Mouse (Mus musculus) thymus, postnatal 10 days (tissue): ENCODE data around the gene Nmd3.

Experiments
- DNase-seq, 2 experiments: peaks; one replicate each; pipeline ENCODE4 v3.0.0; 2021; ENCODE audit warnings: low spot score in 2 of 2

Gene Nmd3

DNA sequence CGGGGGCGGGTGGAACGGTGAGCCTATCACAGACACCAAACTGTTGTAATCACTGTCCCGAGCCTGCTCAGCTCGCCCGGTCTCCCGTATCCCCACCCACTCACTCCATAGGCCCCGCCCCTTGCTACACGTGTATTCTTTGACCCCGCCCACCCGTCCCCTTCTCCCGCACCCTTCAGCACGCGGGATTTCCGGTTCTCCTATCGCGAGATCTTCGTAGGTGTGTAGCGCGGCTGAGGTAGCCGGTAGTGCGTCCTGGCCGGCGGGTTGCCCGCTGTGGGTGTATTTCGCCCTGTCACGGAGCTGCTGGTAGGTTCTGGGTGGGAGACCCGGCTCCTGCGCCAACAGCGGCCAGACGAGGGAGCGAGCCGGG lies at the start of gene Nmd3:
Nmd3 (plus strand) TSS at position 172 of the 373 bp plus-strand sequence.
- peak; percentile 84 to 94 for DNase-seq

DNA sequence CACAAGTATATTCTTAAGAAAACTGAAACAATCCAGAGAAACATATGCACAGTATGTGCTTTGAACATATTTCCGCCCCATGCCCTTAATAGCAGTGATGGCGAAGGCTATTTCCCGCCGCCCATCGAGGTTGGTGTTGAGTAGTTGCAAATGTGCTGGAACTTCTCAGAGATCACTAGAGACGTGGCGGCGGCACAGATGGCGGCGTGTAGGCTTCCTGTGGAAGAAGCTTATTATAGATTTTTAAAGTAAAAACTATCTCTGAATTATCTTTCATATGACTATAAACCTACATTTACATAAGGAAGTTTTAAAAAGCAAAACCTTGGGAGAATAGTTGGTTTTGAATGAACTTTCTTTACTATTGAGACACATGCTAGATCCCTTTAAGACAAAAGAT lies 48.4 kb upstream of the Nmd3 start:
- DNase-seq = no peak

DNA sequence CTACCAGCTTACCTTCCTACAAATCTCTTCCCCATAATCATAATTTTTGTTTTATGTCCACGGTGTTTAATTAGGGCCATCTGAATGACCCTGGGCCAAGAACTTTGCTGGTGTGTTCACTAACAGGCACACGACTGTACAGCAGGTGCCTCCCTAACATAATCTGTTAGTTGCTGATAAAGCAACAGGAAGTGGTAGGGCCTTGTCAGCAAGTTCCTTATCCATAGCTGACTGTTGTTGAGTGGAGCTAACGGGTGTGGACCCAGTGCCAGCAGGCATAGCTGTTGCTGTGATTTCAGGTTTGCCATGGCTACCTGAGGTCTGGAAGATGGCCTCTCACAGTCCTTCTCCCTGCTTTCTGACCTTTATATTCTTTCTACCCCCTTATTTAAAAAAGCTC lies 47.6 kb upstream of the Nmd3 start:
- no peak for DNase-seq

DNA sequence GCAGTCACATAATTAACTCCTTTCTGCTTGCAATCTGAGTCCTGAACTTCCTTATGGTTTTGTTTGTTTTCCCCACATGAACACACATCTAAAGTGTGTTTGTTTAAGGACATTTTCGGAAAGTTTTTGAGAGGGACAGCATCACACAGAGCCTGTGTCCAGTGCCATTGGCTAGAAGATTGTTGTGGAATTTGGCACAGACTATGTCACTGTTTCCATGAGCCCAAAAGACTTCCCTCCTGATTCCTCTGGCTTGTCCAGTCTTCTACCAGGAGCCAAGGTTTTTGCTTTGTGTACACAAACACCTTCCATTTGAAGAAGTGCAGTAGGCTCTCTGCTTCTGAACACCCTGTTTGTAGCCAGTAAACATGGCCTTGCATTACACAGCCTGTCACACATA lies 32.0 kb upstream of the Nmd3 start:
- DNase-seq = no peak

GRCm38 (mm10) chr3:69690939-69691338 lies 30.8 kb upstream of the Nmd3 start:
- DNase-seq = no peak

DNA sequence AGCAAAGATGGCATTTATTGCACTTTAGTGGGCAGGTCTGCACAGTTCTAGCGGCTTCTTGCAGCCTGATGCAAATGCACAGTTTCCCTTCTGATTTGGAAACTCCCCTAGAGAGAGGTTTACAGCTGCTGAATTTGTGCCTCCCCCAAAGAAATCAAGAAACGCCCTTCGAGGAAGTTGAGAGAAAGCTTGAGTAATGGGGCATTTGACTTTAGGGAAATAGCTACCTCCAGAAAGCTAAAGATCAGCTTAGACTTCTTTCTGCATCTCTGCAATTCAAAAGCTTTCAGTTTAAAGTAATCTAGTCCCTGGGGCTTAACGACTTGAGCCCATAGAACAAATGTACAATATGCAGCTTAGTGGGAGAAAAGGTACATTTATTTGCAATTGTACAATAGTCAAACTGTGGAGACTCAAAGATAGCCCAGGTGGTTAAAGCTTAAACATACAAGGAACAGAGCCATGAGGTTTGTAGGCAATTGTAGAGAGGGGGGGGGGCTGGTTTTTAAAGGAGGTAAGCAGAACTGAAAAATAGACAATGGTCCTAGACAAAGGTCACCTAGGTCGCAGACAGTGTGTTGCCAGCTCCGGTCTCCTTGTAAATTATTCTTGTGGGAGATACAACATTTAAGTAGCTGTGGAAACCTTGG lies 21.8 kb upstream of the Nmd3 start:
- DNase-seq = no peak

GRCm38 (mm10) chr3:69701905-69702304 lies 19.9 kb upstream of the Nmd3 start:
- peak in 1 of 2 experiments; percentile 11 for DNase-seq

GRCm38 (mm10) chr3:69702421-69702820 lies 19.4 kb upstream of the Nmd3 start:
- no peak for DNase-seq

- DNase-seq = no peak
Measured at GRCm38 (mm10) chr3:69709043-69709929, 12.5 kb upstream of the Nmd3 start.

- no peak for DNase-seq
Measured at GRCm38 (mm10) chr3:69711907-69712600, 9.7 kb upstream of the Nmd3 start.

- DNase-seq = no peak
Measured at GRCm38 (mm10) chr3:69717476-69717875, 4.3 kb upstream of the Nmd3 start.

DNA sequence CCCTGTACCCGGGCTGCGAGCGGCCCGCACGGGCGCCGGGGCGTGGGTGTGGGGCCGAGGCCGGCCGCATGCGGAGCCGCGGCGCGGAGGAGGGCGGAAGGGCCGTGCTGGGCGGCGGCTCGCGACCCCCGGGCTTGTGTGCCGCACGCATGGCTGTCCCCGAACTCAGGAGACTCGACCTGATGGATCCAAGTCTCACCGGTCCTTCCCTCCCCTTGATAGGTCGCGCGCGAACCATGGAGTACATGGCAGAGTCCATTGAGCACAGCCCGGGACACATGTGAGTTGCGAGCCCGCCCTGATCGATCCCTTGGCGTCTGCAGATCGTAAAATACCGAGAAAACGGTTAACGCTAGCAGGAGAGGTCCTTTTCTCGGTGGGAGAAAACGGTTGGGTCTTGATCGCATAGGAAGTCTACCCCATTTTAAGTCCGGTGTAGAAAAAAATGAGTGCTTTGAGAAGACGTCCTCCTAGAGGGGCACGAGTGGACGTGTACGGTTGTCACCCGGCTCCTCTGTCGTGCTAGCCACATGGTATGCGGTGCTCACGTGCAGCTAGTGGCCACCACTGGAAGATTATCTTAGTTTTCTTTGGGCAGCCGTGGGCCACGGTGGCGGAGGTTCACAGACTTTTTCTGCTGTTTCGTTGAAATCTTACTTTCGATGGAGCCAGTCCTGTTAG lies 542 bp downstream of the Nmd3 start:
- peak in 1 of 2 experiments; percentile 33 for DNase-seq

DNA sequence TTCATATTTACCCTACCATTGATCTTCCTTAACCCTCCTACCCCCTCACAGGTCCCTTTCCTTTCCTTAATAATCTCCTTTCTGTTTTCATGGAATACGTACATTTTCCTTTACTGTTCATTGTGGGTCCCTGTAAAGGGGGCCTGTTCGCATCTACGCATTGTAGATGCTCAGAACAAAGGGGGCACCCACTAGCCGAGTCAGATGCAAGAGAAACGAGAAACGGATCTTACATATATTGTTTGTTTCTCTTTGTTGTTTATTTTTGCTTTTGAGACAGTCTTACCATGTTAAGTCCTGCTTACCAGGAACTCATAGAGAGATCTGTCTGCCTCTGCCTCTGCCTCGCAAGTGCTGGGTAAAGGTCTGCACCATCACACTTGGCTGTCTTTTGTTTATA lies 1.4 kb downstream of the Nmd3 start:
- DNase-seq = no peak

DNA sequence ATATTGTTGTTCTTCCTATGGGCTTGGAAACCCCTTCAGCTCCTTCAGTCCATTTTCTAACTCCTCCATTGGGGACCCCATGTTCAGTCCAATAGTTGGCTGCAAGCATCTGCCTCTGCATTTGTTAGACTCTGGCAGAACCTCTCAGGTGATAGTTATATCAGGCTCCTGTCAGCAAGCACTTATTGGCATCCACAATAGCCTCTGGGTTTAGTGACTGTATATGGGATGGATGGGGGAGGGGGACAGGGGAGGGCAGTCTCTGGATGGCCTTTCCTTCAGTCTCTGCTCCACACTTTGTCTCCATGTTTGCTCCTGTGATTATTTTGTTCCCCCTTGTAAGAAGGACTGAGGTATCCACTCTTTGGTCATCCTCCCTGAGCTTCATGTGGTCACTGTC lies 9.1 kb downstream of the Nmd3 start:
- no peak for DNase-seq

DNA sequence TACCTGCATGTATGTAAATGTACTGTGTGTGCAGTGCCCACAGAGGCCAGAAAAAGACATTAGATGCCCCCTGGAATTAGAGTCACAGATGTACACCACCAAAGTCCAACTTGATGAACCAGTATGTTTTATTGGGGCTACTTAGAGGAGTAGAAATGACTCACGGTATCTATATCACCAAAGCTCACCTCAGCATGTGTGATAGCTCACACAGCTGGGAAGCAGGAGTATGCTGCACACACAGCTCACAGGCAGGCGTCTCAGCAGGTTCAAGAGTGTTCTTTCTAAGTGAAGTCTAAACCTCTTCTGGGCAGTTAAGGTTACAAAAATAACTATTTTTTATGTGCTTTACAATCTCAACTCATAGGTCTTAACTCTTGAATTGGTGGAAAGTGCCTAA lies 12.2 kb downstream of the Nmd3 start:
- no peak for DNase-seq

DNA sequence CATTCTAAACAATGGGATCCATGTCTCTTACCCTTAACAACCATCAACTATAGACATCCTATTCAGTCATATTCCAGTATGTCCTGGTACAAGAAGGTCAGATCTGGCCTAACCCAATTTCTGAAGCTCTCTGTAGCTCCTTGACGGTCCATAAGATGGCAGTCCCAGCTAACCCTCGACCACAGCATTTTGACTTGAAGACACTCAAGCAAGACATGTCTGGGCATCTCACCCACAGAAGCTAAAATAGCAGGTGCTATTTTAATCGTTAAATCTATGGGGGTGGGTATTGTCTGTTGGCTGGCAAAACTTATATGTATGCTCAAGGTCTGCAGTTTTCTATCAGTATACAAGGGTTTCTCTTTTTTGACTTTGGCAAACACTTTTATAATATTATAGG lies 33.4 kb downstream of the Nmd3 start:
- no peak for DNase-seq

- no peak for DNase-seq
Measured at GRCm38 (mm10) chr3:69755968-69756367, 34.2 kb downstream of the Nmd3 start.

GRCm38 (mm10) chr3:69756499-69756898 lies 34.7 kb downstream of the Nmd3 start:
- DNase-seq = peak; percentile 17 to 71

DNA sequence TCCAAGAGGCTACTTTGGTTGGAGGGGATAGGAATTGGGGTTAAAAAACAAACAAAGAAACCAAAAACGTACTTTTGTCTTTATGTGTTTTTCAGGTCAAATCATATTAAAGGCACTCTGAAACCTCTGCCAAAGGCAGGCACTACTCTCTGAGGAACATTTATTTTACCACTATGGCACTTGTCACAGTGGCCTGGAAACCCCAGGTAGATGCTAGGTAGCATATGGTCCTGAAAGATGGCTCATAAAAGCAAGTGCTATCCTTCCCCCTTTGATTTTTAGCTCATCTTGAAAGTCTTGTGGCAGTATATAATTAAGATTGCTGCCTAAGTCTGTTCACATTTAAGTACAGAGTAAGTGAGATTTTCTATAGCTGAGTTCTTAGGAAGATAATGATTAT lies 35.7 kb downstream of the Nmd3 start:
- DNase-seq = no peak

DNA sequence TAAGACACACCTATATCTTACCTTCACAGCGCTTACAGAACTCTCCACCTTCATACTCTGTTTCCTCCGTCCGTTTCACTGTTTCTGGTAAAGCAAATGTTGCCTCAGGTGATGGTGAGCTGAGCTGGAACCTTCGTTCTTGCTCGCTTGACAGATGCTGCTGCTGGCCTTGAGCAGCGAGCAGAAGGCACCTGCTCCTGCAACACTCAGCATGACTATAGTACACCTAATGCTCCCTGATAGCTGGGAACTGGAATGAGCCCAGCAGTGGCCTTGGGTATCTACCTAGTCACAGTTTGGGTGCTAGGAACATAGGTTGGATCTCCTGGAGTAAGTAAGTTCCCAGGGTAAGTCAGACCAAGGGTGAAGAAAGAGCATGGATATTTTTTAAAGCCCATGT lies 38.3 kb downstream of the Nmd3 start:
- DNase-seq = no peak

- DNase-seq = no peak
Measured at GRCm38 (mm10) chr3:69761195-69761594, 39.4 kb downstream of the Nmd3 start.

DNA sequence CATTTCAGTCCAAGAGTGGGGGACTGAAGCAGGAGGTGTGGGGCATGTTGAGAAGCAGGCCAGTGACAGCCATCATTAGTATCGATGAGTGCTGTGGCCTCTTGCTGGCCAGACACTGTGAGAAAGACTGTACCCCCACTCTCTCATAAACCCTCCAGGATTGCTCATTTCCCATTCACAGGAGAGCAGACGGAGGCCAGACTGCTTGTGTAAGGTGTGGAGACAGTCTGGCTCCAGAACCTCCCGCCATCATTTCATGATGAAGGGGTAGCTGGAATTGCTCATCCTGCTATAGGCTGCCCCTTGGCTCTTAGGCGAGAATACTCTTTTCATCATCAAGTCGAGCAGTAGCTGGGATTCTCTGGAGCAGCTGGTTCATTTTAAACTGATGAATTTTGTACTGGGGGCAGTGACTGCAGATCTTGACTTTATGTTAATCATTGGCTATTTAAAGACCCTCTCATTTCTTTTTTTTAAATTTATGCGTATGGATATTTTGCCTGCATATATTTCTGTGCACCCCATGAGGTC lies 41.1 kb downstream of the Nmd3 start:
- no peak for DNase-seq
